Mouse (Mus musculus): Measurements from ENCODE around the gene Dag1.

DNA sequence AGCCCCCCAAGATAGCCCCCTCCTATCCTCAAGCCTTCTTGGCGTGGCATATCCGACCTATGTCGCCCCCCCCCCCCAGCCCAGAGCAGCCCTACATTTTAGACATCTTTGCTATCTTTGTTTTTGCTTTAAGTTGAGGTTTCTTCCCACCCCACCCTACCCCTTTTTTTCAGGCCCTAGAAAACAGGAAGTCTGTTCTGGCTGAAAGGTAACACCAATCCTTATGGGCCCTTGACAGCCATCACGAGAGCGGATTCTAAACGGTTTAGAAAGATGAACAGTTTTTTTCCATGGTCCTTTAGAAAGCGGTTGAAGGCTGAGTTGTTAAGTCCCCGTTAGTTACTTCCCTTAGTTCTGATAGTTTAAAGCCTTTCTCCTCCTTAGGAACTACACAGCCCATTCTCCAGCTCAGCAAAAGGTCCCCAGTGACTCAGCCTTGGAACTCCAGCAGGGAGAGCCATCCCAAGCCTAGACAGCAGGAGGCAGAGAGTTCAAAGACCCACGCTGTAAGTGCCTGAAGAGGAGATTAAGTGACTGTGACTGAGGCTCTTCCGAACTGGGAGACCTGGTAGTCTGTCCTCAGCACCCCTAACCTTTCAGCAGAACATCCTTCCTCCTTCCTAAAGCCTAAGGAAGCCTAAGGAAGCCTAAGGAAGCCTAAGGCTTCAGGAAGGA, 2.6 kb upstream of the Dag1 start:
- TF ChIP-seq CTCF (IDR thresholded peaks at IDR 0.05; ENCODE audit: borderline replicate concordance, insufficient read depth, low read length), result no peak
- TF ChIP-seq POLR2A (IDR thresholded peaks at IDR 0.05; ENCODE audit: low read depth, low read length), result no peak
